Mouse (Mus musculus): ENCODE results near the gene Sobp. TPM values are rescaled to one million over a fixed set of nuclear protein-coding genes. Genes with fewer than 3 reads are reported as not detected.

Gene Sobp
- polyA plus RNA-seq, 2 experiments: 0.01 TPM; not detected in 1

DNA sequence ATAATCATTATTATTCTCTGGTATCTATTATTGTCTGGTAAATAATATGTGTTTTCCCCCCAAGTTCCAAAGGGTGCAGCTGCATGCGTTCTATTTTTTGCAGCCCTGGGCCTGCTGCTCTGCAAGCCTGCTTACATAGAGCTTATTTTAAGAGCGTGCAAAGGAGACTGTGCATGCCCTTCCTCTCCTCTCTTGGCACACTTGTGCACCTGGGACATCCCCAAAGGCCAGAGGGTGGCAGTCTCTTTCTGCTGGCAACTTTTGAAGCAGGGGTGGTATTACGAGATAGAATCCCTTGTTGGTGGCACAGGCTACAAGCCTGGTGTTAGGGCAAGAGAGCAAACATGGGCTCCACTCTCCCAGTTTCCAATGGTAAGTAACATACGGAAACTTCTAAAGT lies 167.8 kb downstream of the Sobp start:
- no peaks in the 10 kb centered on the region for H3K9me3 ChIP-seq (ENCODE audit: control insufficient read depth, low read length)
- H3K4me1 ChIP-seq (replicated peaks; ENCODE audit: control insufficient read depth in 2 of 2, insufficient read depth in 2 of 2, low read length in 1 of 2): no peaks in the 10 kb centered on the region
- H3K27me3 ChIP-seq (ENCODE audit: control insufficient read depth, insufficient read depth, low read length): peaks cover 3% of the 10 kb centered on the region
- DNase-seq (ENCODE audit: low read depth in 3 of 3, low spot score in 3 of 3) (no peak), ATAC-seq (ENCODE audit: insufficient read depth) (no peak)
- 65% methylated on average over 4 of the region's 4 CpGs for WGBS (ENCODE audit: insufficient replicate concordance)
- TF ChIP-seq EP300 (IDR thresholded peaks at IDR 0.05; ENCODE audit: low read depth) (no peak), CTCF (IDR thresholded peaks at IDR 0.05; ENCODE audit: low read depth) (no peak)
- H3K27ac ChIP-seq: no peak overlapping the region
- H3K36me3 ChIP-seq (replicated peaks; ENCODE audit: control insufficient read depth, insufficient read depth, low read depth): no peaks in the 10 kb centered on the region
- H3K4me2 ChIP-seq (ENCODE audit: low read depth): no peak overlapping the region
- H3K4me3 ChIP-seq (ENCODE audit: insufficient read depth in 1 of 2, low read depth in 2 of 2, low read length in 2 of 2): no peak overlapping the region
- no peak overlapping the region for H3K9ac ChIP-seq (replicated peaks)

GRCm38 (mm10) chr10:43005677-43006076 lies 168.7 kb downstream of the Sobp start:
- DNase-seq (ENCODE audit: low read depth in 3 of 3, low spot score in 3 of 3) (no peak), ATAC-seq (ENCODE audit: insufficient read depth) (no peak)
- H3K27ac ChIP-seq: no peak overlapping the region
- H3K27me3 ChIP-seq (ENCODE audit: control insufficient read depth, insufficient read depth, low read length): peaks cover 3% of the 10 kb centered on the region
- no peaks in the 10 kb centered on the region for H3K4me1 ChIP-seq (replicated peaks; ENCODE audit: control insufficient read depth in 2 of 2, insufficient read depth in 2 of 2, low read length in 1 of 2)
- no peak overlapping the region for H3K4me2 ChIP-seq (ENCODE audit: low read depth)
- no peaks in the 10 kb centered on the region for H3K9me3 ChIP-seq (ENCODE audit: control insufficient read depth, low read length)
- no peak overlapping the region for H3K4me3 ChIP-seq (ENCODE audit: insufficient read depth in 1 of 2, low read depth in 2 of 2, low read length in 2 of 2)
- WGBS (ENCODE audit: insufficient replicate concordance): 50% methylated on average over 7 of the region's 7 CpGs
- H3K9ac ChIP-seq (replicated peaks): no peak overlapping the region
- no peak for TF ChIP-seq EP300 (IDR thresholded peaks at IDR 0.05; ENCODE audit: low read depth)
- TF ChIP-seq CTCF (IDR thresholded peaks at IDR 0.05; ENCODE audit: low read depth): no peak
- no peaks in the 10 kb centered on the region for H3K36me3 ChIP-seq (replicated peaks; ENCODE audit: control insufficient read depth, insufficient read depth, low read depth)

- H3K4me1 ChIP-seq (replicated peaks; ENCODE audit: control insufficient read depth in 2 of 2, insufficient read depth in 2 of 2, low read length in 1 of 2): no peaks in the 10 kb centered on the region
- peaks cover 3% of the 10 kb centered on the region for H3K27me3 ChIP-seq (ENCODE audit: control insufficient read depth, insufficient read depth, low read length)
- ATAC-seq (ENCODE audit: insufficient read depth) (no peak), DNase-seq (ENCODE audit: low read depth in 3 of 3, low spot score in 3 of 3) (no peak)
- no peak overlapping the region for H3K9ac ChIP-seq (replicated peaks)
- no peak for TF ChIP-seq EP300 (IDR thresholded peaks at IDR 0.05; ENCODE audit: low read depth)
- TF ChIP-seq CTCF (IDR thresholded peaks at IDR 0.05; ENCODE audit: low read depth): no peak
- H3K27ac ChIP-seq: no peak overlapping the region
- no peaks in the 10 kb centered on the region for H3K9me3 ChIP-seq (ENCODE audit: control insufficient read depth, low read length)
- no peaks in the 10 kb centered on the region for H3K36me3 ChIP-seq (replicated peaks; ENCODE audit: control insufficient read depth, insufficient read depth, low read depth)
- WGBS (ENCODE audit: insufficient replicate concordance): 49% methylated on average over 4 of the region's 4 CpGs
- H3K4me2 ChIP-seq (ENCODE audit: low read depth): no peak overlapping the region
- H3K4me3 ChIP-seq (ENCODE audit: insufficient read depth in 1 of 2, low read depth in 2 of 2, low read length in 2 of 2): no peak overlapping the region
These were observed 169.3 kb downstream of the Sobp start for GRCm38 (mm10) chr10:43005031-43005430.

GRCm38 (mm10) chr10:43004174-43004734 lies 170.1 kb downstream of the Sobp start:
- no peaks in the 10 kb centered on the region for H3K36me3 ChIP-seq (replicated peaks; ENCODE audit: control insufficient read depth, insufficient read depth, low read depth)
- ATAC-seq (ENCODE audit: insufficient read depth) (no peak), DNase-seq (ENCODE audit: low read depth in 3 of 3, low spot score in 3 of 3) (no peak)
- H3K9ac ChIP-seq (replicated peaks): no peak overlapping the region
- no peaks in the 10 kb centered on the region for H3K9me3 ChIP-seq (ENCODE audit: control insufficient read depth, low read length)
- peaks cover 3% of the 10 kb centered on the region for H3K27me3 ChIP-seq (ENCODE audit: control insufficient read depth, insufficient read depth, low read length)
- TF ChIP-seq EP300 (IDR thresholded peaks at IDR 0.05; ENCODE audit: low read depth) (no peak), CTCF (IDR thresholded peaks at IDR 0.05; ENCODE audit: low read depth) (no peak)
- no peak overlapping the region for H3K27ac ChIP-seq
- H3K4me1 ChIP-seq (replicated peaks; ENCODE audit: control insufficient read depth in 2 of 2, insufficient read depth in 2 of 2, low read length in 1 of 2): no peaks in the 10 kb centered on the region
- 62% methylated on average over 16 of the region's 16 CpGs for WGBS (ENCODE audit: insufficient replicate concordance)
- no peak overlapping the region for H3K4me3 ChIP-seq (ENCODE audit: insufficient read depth in 1 of 2, low read depth in 2 of 2, low read length in 2 of 2)
- H3K4me2 ChIP-seq (ENCODE audit: low read depth): no peak overlapping the region

- H3K4me3 ChIP-seq (ENCODE audit: insufficient read depth in 1 of 2, low read depth in 2 of 2, low read length in 2 of 2): no peak overlapping the region
- ATAC-seq (ENCODE audit: insufficient read depth): no peak
- TF ChIP-seq CTCF (IDR thresholded peaks at IDR 0.05; ENCODE audit: low read depth): no peak
- TF ChIP-seq EP300 (IDR thresholded peaks at IDR 0.05; ENCODE audit: low read depth): no peak
- no peak overlapping the region for H3K4me2 ChIP-seq (ENCODE audit: low read depth)
- H3K9me3 ChIP-seq (ENCODE audit: control insufficient read depth, low read length): no peaks in the 10 kb centered on the region
- WGBS (ENCODE audit: insufficient replicate concordance): 49% methylated on average over 5 of the region's 5 CpGs
- H3K27me3 ChIP-seq (ENCODE audit: control insufficient read depth, insufficient read depth, low read length): peaks cover 3% of the 10 kb centered on the region
- no peaks in the 10 kb centered on the region for H3K4me1 ChIP-seq (replicated peaks; ENCODE audit: control insufficient read depth in 2 of 2, insufficient read depth in 2 of 2, low read length in 1 of 2)
- H3K36me3 ChIP-seq (replicated peaks; ENCODE audit: control insufficient read depth, insufficient read depth, low read depth): no peaks in the 10 kb centered on the region
- no peak overlapping the region for H3K9ac ChIP-seq (replicated peaks)
- no peak for DNase-seq (ENCODE audit: low read depth in 3 of 3, low spot score in 3 of 3)
- H3K27ac ChIP-seq: no peak overlapping the region
These were observed 170.9 kb downstream of the Sobp start for GRCm38 (mm10) chr10:43003466-43003757.

All from liver, embryonic 14.5 days (tissue).